Mouse (Mus musculus): ENCODE measurements around the gene Msantd2.

Msantd2 gene

DNA sequence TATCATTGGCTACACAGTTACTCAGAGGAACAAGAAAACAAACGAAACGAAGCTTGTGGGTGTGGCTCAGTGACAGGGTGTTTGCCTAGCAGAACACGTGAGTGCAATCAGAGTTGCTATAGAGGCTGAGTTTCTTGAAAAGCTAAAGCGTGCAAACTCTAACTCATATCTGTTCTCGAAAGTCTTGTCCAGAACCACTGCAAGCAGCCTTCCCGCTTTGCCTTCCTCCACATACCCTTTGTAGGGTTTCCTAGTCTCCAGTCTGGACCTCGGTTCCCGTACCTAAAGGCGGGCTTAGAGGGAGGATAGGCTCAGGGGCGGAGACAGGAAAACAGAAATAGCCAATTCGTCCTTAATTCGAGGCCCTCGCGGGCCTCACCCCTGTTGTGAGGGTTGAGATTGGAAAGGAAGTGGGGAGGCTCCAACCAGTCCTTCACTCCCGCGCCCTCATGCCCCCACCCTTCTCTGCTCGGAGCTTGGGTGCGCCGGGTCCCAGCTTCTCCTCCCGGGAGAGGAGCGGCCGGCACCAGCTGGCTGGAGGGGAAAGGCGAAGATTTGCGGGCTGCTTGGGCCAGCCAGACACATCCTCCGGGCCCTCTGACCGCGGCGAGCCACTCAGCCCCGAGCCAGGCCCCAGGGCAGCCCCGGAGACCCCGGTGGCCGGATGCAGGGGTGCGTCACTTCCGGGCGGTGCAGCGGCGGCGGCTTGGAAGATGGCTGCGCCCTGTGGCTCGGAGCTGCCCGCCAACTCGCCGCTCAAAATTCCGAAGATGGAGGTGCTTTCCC, at the start of gene Msantd2:
Msantd2 (plus strand) TSS at position 709 of the 786 bp plus-strand sequence.
- peak; percentile 88 for DNase-seq

DNA sequence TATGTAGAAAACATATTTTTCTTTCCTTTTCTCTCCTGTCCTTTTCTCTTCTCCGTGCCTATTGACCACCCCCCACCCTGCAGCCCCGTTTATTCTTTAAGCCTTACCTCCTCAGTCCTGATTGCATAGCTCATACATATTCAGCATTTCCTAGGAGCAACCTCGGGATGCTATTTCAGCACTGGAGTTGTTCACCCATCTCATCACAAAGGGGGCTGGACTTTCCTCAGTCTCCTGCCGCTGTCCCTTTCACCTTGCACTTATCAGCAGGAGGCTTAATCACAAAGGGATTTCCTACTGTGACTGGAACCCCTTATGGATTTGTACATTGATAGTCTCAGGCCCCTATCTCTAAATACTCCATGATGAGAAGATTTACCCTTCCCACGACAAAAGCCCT, 36.7 kb upstream of the Msantd2 start:
- no peak for DNase-seq

DNA sequence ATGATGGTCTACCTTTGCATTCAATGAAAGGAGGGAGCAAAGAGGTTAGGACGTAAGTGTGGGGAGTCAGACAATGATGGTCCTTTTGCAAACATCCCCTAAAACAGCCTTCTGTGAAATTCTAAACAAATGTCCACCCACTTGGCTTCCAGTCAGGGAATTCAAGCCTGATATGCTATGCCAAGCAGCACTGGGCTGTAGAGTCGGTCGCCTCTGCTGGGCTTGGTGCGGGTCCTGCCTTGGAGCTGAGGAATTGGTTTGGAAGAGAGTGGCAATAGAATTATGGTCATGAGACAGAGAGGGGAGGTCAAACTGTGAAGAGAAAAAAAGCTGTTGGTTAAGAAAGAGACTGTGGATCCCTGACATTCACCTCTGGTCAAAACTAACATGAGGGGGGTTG, 35.8 kb upstream of the Msantd2 start:
- no peak for DNase-seq

DNA sequence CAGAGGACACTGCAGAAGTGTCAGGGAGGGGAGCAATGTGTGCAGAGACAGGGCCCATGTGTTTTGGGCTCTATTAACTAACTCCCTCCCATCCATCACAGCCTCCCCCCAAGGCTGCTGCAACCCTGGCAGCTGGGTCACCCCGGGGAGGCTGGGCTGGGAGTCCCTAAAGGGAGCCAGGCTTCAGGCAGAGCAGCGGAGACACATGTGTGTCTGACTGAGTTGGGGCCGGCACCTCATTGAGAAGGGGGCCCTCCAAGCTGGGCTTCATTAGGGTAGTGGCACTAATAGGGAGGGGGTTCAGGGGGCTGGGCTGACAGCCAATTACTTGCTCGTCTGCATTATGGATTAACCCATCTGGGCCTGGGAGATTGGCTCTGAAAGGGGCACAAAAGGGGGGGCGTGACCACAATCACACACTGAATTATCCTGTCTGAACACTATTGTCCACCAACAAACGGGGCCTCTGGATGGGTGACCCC, 35.1 kb upstream of the Msantd2 start:
- no peak for DNase-seq

DNA sequence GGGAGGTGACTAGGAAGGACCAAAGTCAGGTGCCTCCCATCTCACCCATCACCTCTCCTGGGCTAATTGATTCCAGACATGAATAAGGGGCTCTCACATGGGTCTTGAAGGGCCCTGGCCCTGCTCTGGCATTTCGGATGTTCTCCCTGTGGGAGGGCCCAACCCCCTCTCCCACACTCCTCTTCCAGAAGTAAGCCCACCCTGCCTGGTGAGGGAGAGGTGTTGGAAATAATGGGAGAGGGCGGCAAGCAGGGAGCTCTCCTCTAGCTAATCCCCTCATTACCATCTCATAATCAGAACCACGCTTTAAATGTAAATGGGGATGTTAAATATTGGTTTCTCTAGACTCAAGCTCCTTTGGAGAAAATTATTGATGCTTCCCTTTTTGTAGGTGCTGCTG, 34.1 kb upstream of the Msantd2 start:
- DNase-seq, result no peak

DNA sequence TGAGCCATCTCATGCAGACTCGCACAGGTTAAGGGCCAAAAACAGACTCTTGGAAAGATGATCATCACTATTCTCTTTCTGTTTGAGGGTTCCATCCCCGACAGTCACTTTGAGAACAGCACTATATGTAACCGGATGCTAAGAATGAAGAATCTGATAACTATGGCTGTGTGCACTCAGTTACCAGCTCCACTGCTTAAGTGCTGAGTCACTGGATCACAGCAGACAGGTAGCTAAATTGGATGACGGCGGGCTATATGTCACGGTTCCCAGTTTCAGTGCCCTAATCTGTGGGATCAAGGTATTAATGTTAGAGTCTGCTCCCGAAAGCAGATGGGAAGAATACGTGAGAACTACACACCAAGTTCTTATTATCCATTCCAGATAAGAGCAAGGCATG, 33.3 kb upstream of the Msantd2 start:
- DNase-seq, result no peak

DNA sequence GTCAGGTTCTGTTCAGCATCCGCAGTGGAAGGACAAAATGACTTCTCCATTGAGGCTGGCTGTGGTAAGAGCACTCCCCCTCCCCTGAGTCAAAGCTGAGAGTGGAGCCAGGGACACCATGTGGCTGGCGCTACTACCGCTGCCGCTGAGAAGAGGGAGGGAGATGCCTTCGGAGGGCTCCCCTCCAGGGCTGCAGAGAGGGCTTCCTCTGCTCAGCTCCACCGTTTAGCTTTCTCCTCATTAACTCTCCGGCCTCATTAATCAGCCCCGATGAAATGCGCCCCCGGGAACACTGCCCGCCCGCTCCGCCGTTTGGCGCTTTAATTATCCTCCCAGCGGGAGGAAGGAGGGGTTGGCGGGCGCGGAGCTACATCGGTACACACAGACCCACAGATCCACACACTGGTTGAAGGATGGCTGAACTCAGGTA, 32.6 kb upstream of the Msantd2 start:
- peak; percentile 70 for DNase-seq

DNA sequence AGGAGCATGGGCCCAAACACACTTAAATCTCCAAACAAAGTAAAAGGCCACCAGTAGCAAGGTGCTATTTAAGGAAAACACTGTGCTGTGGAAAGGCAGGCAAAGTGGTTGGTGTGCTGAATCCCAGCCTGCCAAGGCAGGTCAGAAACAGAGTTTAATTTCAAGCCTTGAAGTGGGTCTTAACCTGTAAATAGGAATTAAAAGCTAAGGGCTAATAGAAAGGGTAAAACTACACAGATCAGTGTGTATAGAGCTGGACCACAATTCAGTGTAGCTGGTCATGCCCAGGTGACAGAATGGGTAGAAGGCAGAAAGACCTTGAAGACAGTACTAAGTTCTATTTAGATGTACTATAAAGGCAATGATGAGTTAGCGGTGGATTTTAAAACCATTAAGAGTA, 32.0 kb upstream of the Msantd2 start:
- DNase-seq, result no peak

DNA sequence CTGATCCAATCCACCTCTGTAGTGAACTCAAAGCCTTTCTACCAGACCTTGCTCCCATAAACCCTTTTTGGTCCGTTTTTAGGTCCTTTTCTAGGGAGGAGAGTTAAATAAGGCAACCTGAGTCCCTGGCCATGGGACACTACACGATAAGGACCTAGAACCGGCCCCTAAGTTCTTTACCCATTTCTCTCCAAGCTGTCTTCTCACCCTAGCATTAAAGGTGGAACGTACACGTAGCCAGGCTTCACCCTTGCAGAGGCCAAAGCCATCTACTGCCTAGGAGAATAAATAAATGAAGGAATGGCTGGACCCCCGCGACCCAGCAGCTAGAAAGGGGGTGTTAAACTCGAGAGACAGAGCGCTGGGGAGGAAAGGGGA, 29.5 kb upstream of the Msantd2 start:
- no peak for DNase-seq

DNA sequence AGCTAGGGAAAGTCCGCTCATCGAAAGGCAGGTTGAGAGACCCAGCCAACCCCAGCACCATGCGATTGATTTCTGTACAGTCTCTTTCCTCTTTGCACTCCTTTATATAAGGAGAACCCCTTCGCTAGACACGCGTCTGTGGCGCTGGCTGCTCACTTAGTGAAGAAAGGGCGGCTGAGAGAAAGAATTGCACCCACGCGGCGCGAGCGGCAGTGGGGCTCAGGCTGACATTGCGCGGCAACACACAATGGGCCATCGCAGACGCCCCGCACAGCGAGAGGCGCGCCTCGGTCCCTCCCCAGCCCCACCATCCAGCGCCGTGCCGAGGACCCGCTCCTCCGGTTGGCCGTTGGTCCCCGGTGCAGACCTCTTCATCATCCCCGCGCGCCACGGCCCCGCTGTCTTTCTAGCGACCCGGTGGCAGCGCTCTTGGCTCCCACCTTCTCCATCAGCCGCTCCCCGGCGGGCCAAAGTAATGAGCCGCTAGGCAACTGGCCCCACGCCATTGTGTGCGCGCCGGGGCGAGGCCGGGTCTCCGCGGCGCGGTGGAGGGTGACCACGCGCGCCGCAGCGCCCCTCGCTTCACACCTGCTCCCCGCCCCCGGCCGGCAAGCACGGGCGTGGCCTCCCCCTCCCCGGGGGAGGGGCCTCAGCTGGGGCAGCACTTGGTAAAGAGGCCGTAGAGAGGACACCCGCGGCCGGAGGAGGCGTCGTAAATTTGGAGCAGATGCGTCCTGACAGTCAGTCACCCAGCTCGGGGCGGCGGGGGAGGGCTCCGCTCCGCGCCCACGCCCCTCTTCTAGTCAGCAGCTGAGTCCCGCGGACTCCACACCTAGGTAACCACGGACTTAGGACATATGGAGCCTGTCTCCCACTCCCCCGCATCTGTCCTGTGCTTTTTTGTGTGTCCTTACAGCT, 28.8 kb upstream of the Msantd2 start:
- peak; percentile 66 for DNase-seq

DNA sequence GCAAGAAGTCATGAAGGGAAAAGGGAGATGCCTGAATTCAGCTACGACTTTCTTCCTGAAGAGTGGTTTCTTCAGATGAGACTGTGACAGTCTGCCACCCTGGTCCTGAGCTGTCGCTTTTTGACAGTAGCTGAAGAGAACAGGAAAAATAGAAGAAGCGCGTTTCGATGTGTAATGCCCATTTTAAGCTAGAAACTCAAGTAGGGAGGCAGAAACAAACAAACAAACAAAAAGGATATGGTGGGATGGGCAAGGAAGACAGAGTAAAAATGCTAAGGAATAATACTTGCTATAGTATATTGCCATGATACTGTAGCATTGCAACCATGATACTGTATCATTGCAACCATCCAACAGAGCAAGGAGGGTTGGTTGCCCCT, 28.2 kb upstream of the Msantd2 start:
- DNase-seq, result no peak

DNA sequence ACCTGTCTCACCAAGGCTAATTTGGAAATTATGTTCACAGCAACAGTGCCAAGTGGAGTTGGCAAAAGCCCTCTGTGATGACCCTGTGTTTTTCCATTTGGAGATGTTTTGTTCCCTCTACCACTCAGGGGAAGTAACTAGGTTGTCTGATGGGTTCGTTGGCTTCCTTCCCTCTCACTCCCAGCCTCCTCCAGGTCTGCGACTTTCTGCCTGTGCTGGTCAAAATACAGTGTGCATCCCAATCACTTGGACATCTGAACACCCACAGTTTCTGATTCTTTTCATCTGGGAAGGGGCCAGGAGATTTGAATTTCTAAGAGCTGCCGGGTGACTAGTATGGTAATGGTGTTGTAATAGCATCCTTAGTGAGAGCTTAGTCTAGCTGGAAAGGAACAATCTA, 27.5 kb upstream of the Msantd2 start:
- DNase-seq, result no peak

DNA sequence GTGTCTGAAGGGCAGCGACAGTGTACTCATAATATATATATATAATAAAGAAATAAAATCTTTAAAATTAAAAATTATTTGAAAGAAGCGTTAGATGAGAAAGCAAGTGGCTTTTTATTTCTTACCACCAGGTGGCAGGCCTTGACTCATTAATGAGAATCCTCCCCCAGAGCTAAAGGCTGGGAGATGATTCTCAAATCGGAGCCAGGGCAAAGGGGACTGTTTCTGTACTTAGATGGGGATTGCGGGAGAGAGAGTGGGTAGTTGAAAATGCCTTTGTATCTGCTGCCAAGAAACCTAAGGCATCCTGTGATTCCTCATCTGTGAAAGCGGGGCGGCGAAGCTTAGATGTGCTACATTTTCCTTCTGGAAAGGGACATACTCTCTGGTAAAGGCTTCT, 26.4 kb upstream of the Msantd2 start:
- peak; percentile 38 for DNase-seq

DNA sequence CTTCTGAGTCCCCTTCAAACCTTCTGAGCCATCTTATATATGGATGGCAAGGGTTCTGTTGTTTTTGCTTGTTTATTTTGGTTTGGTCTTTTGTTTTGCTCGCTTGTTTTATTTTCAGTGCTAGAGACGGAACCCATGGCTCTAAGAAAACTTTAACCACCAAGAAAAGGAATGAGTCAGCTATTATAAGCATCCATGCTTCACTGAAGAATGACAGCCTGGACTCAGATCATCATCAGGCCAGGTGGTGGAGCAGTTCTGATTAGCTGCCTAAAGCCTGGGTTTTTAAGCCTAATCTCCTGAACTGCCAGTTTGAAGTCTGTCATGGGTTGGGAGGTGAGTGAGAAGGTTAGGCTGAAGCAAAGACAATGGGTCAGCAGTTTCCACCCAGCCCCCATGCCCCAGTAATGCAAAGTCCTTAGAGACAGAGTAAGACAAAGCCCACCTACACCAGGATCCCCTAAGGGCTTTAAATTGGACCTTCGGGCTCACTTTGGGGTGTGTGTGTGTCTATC, 15.5 kb upstream of the Msantd2 start:
- DNase-seq, result no peak

DNA sequence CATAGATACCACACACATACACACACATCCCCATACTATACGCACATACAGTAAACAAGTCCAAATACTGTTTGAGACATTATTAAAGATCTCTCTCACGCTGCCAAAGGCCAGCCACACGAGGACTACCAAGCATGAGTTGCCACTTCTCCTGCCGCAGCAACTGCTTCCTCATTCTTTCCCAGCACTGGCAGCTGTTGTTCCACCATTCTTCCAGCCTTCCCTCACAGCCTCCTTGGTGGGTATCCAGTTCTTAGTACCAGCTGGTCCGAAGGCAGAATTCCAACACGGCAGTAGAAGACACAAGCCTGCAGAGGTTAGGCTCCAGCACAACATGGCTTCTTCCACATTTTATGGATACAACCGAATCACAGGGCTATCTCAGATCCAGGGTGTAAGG, 14.2 kb upstream of the Msantd2 start:
- DNase-seq, result no peak

DNA sequence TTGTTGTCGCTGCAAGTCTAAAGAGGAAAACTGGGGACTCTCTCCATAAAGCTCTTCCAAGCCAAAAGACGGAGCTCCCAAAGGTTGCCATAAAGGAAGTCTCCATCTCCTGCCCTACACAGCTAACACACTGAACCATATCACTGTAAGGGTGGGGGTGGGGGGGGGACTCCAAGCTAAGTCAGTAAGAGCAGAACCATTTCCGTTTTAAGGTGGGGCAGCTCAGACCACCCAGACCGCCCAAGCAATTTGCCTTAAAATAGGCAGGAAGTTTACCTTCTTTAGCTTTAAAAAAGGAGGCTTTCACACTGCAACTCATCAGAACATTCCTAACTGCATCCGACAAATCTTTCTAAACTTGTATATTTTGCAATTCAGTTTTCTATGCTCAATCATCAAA, 4.0 kb upstream of the Msantd2 start:
- no peak for DNase-seq

DNA sequence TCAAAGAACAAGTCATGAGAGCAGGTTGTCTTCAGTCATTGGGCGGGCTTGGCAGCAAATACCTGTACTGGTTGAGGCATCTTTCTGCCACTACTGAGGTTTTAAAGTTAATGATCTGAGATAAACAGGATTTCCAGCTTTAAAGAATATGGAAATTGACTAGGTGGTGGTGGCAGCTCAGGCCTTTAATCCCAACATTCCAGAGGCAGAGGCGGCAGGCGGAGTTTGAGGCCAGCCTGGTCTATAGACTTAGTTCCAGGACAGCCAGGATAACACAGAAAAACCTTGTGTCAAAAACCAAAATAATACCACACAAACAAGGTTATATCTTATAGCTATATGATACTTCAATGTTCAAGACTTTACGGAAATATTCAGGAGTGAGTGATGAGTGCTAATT, 1.1 kb upstream of the Msantd2 start:
- DNase-seq, result no peak

DNA sequence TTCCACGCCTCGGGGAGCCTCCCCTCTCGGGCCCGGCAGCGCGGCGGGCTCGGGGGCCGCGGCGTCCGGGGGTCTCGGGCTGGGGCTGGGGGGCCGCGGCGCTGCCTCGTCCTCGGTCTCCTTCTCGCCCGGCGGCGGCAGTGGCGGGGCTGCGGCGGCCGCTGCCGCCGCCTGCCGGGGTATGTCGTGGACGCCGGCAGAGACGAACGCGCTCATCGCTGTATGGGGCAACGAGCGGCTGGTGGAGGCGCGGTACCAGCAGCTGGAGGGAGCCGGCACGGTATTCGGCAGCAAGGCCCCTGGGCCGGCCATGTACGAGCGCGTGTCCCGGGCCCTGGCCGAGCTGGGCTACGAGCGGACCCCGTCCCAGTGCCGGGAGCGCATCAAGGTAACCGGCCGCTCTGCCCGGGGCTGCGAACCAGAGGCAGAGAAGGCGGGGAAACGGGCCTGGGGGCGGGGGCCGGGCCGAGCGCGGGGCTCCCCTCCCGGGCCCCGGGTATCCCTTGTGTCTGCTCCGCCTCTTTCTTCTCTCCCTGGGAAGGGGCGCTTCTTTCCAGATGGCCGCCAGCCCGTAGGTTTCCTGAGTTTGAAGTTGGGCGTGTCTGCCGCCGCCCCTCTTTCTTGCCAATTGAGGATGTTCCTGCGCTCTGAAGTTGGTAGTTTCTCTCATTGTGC, 464 bp downstream of the Msantd2 start:
- peak; percentile 43 for DNase-seq

DNA sequence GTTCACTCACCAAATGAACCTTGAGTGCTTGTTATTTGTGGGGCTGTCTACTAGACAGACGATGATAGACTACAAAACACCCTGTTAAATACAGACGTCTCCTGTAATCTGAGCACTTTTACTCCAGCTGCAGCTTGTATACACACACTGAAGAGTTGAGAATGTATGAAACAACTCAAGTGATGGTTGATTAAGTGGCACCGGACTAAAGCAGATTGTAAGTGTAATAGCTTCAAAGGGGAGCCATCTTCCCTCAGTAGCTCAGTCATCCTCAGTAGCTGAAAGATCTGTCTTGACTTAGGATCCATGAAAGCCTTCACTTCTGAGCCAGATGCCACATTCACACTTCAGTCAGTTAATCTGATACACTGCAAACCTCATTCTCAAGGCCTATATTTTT, 6.6 kb downstream of the Msantd2 start:
- no peak for DNase-seq

DNA sequence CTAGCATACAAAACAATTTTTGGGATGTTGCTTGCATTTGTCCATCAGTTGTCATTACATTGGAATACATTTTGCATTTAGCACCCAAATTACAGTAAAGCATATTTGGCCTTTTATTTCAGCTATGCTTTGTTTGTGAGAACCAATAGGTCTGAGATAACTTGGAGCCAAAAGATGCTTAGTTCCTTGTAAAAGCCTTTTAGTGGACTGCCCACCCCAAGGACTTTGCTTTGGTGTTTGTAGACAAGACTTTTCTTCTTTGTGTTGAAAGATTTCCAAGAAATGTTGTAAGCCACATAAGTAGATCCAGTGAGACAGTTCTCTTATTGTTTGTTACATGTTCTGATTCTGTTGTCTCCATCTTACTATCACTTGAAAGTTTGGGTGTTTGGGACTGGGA, 7.2 kb downstream of the Msantd2 start:
- no peak for DNase-seq

DNA sequence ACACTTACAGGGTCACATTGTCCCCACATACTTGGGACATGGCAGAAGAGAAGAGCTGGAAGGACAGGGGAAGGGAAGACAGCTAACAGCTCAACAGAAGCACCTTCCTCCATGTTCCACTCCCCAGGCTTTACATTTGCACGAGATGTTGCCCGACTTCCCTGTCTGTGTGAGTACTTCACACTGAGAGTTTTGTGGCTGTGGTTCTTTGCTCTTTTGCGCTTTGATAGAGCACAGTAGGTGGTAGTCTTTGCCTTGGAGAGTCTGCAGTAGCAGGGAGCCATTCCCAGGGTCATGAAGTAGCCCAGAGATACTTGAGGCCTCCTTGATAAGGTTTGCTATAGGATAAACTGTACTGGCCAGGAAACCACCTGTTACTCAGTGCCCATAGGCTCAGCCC, 11.1 kb downstream of the Msantd2 start:
- DNase-seq, result no peak

DNA sequence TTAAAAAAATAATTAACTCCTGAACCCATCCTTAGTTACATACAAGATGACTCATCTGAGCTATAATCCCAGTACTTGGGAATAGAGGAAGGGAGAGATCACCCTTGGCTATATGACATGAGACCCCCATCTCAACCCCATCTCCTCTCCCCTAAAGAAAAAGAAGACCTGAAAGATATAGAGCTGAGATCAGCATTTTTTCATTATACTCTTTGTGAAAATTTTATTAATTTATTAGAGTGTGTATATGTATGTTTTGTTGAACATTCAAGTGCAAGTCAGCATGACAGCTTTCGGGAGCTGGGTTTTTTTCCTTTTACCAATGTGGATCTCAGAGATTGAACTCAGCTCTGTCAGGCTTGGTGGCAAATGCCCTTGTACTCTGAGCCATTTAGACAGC, 12.1 kb downstream of the Msantd2 start:
- DNase-seq, result no peak

DNA sequence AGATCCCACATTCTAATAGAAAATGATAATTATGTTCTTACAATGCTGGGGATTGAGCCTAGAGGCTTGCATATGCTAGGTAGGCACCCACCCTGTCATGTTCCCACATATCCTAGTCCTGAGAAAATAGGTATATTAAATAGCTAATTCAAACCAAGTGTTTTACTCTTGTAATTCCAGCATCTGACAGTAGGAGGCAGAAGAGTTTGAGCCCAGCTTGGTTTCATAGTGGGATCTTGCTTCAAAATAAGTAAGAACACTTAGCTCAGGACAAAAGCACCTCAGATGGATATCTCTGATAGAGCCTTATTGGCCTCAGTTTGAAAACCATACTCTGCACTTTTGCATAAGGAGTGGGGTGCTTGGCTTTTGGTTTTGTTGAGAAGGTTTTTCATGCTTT, 15.2 kb downstream of the Msantd2 start:
- DNase-seq, result no peak
